Mouse (Mus musculus): ENCODE data around the gene H2-T22. TPM values are rescaled to one million over a fixed set of nuclear protein-coding genes. Genes with fewer than 3 reads are reported as not detected.

Gene H2-T22
- total RNA-seq, 2 experiments from 2014 or later, result 22.1 to 22.9 TPM

GRCm38 (mm10) chr17:36000349-36000748 is 42.2 kb downstream of the H2-T22 start:
- DNase-seq (ENCODE audit: low spot score in 2 of 2), result no peak

- DNase-seq (ENCODE audit: low spot score in 2 of 2), result no peak
Measured at GRCm38 (mm10) chr17:35999356-35999755, 43.2 kb downstream of the H2-T22 start.

- no peak for DNase-seq (ENCODE audit: low spot score in 2 of 2)
Measured at GRCm38 (mm10) chr17:35998545-35999305, 43.8 kb downstream of the H2-T22 start.

GRCm38 (mm10) chr17:35997713-35998510 is 44.6 kb downstream of the H2-T22 start:
- DNase-seq (ENCODE audit: low spot score in 2 of 2), result no peak

- peak; percentile 79 to 92 for DNase-seq (ENCODE audit: low spot score in 2 of 2)
Measured at GRCm38 (mm10) chr17:35996949-35997348, 45.6 kb downstream of the H2-T22 start.

- DNase-seq (ENCODE audit: low spot score in 2 of 2), result no peak
Measured at GRCm38 (mm10) chr17:35994879-35995240, 47.7 kb downstream of the H2-T22 start.

- peak; percentile 31 to 57 for DNase-seq (ENCODE audit: low spot score in 2 of 2)
Measured at GRCm38 (mm10) chr17:35994175-35994878, 48.2 kb downstream of the H2-T22 start.

- peak; percentile 46 to 52 for DNase-seq (ENCODE audit: low spot score in 2 of 2)
Measured at GRCm38 (mm10) chr17:35993675-35994074, 48.9 kb downstream of the H2-T22 start.

- no peak for DNase-seq (ENCODE audit: low spot score in 2 of 2)
Measured at GRCm38 (mm10) chr17:35991781-35992180, 50.8 kb downstream of the H2-T22 start.

Other genes starting within 250 kb of the H2-T22 start
- gene Ier3, start 221.1 kb downstream of the H2-T22 start, total RNA-seq (2021), result 10 to 100 TPM; 11.3 to 14.9 TPM
- gene Flot1, start 219.5 kb downstream of the H2-T22 start, total RNA-seq (2021), result 10 to 100 TPM; 70.9 to 72.5 TPM
- gene Tubb5, start 204.4 kb downstream of the H2-T22 start, total RNA-seq (2021), result 100 to 1,000 TPM; 553 to 648 TPM
- 10 to 100 TPM; 28.2 to 35.6 TPM for gene Mdc1, start 201.2 kb downstream of the H2-T22 start, total RNA-seq (2021)
- gene Nrm, start 181.4 kb downstream of the H2-T22 start, total RNA-seq (2021), result 10 to 100 TPM; 25.8 to 27.1 TPM
- gene Ppp1r18, start 177.2 kb downstream of the H2-T22 start, total RNA-seq (2021), result 10 to 100 TPM; 40.7 to 46.6 TPM
- 10 to 100 TPM; 44.4 to 52.3 TPM for gene Dhx16, start 162.9 kb downstream of the H2-T22 start, total RNA-seq (2021)
- gene 2310061I04Rik, start 145.3 kb downstream of the H2-T22 start, total RNA-seq (2021), result 10 to 100 TPM; 34.4 to 34.5 TPM
- 10 to 100 TPM; 46.3 to 50.3 TPM for gene Atat1, start 132.7 kb downstream of the H2-T22 start, total RNA-seq (2021)
- 10 to 100 TPM; 77.3 to 83.2 TPM for gene Mrps18b, start 126.4 kb downstream of the H2-T22 start, total RNA-seq (2021)
- 10 to 100 TPM; 89.8 to 96.6 TPM for gene Ppp1r10, start 126.3 kb downstream of the H2-T22 start, total RNA-seq (2021)
- gene Abcf1, start 73.0 kb downstream of the H2-T22 start, total RNA-seq (2021), result 100 to 1,000 TPM in 1 of 2 experiments, 10 to 100 TPM in 1; 96.2 to 107 TPM
- gene Gnl1, start 62.9 kb downstream of the H2-T22 start, total RNA-seq (2021), result 10 to 100 TPM; 61.1 to 64.2 TPM
- gene Prr3, start 62.5 kb downstream of the H2-T22 start, total RNA-seq (2021), result 10 to 100 TPM; 40.9 to 44.2 TPM
- 1 to 10 TPM; 2.5 to 3.3 TPM for gene H2-T24, start 22.2 kb downstream of the H2-T22 start, total RNA-seq (2021)
- gene H2-T23, start 9.9 kb downstream of the H2-T22 start, total RNA-seq (2021), result 10 to 100 TPM; 33.9 to 55.1 TPM
- under 1 TPM in 1 of 2 experiments, not detected in 1; 0.17 TPM for gene Gm6034, start 214 bp upstream of the H2-T22 start, total RNA-seq (2021)
- 1 to 10 TPM; 1.4 to 1.7 TPM for gene Gm11127, start 15.6 kb upstream of the H2-T22 start, total RNA-seq (2021)
- under 1 TPM; 0.20 to 0.25 TPM for gene Gm19684, start 78.9 kb upstream of the H2-T22 start, total RNA-seq (2021)
- not detected for gene Gm7030, start 86.7 kb upstream of the H2-T22 start, total RNA-seq (2021)
- gene Gm8909, start 125.8 kb upstream of the H2-T22 start, total RNA-seq (2021), result under 1 TPM in 1 of 2 experiments, not detected in 1; 0.50 TPM
- gene H2-T3, start 147.5 kb upstream of the H2-T22 start, total RNA-seq (2021), result not detected
- 10 to 100 TPM; 41.5 to 45.2 TPM for gene Rpp21, start 215.3 kb upstream of the H2-T22 start, total RNA-seq (2021)
- gene Trim39, start 229.5 kb upstream of the H2-T22 start, total RNA-seq (2021), result 10 to 100 TPM; 22.3 to 23.0 TPM
- not detected for gene H2-M10.2, start 243.7 kb upstream of the H2-T22 start, total RNA-seq (2021)